Mouse (Mus musculus) testis, adult 2 months (tissue): ENCODE measurements around the gene Kctd6.

Source experiments
- CTCF ChIP-seq: fragments of 200-500 bp; IDR thresholded peaks from 2 replicates; pipeline ENCODE4 v1.5.1; 2012; ENCODE audit warnings: low read depth, mild to moderate bottlenecking, inconsistent platforms, low read length, moderate library complexity; ENCODE audit not compliant: control insufficient read depth, insufficient read depth, insufficient replicate concordance
- POLR2A ChIP-seq: fragments of 200-500 bp; IDR thresholded peaks from 2 replicates; pipeline ENCODE4 v1.6.1; 2012; ENCODE audit warnings: low read depth, mild to moderate bottlenecking, inconsistent platforms, low read length, moderate library complexity; ENCODE audit not compliant: control insufficient read depth

DNA sequence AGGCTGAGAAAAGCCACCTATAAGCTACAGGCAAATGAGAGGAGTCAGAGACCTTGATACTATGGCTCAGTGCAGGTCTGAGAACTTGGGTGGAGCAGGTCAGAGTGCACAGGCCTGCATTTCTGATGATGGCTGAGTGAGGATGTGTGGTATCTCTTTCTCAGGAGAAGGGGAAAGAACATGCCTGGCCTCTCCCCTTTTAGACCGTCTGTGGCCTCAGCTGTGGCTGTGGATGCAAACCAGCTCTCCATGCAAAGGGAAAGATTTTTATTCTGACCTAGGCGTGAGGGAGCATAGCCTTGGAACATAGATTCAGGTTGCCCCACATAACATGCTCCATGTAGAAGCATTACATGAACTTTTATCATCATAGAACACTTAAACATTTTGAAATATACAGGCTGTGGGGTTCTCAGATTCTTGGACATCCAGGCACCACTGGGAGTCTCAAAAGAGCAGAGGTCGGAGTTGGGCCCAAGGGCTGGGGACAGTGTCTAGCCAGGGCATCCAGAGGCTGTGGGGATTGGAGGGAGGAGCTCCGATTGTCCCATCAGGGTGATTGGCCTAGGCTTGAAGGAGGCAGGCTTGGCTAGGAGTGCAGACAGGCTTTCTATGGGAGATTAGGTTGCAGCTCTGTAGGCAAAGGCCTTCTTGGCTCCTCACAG, 33.4 kb upstream of the Kctd6 start:
- TF ChIP-seq CTCF (no peak), POLR2A (no peak)
